Mouse (Mus musculus): Measurements from ENCODE around the gene Lin7a.

DNA sequence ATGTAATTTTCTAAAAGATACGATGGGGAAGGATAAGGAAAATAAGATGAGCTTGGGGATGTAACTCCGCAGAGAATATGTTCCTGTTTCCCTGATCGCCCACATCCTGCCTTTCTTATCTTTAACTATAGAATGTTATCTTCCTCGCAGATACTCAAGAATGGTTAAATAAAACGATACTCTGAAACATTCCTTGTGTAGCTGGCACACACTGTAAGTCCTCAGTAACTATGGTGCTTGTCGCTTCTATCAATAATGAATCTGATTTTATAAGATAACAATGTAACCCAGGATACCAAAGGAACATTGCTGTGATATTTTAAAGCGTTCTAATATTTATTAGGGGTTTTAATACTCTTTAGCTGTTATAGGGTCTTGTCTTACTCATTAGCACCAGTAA is 22.4 kb upstream of the Lin7a start:
- TF ChIP-seq POLR2AphosphoS5 (IDR thresholded peaks at IDR 0.05; ENCODE audit: insufficient replicate concordance, low read depth, low read length) (no peak), CTCF (IDR thresholded peaks at IDR 0.05; ENCODE audit: low read depth, low read length) (no peak), GATA1 (IDR thresholded peaks at IDR 0.05; ENCODE audit: borderline replicate concordance, low read length) (no peak), TAL1 (conservative IDR thresholded peaks at IDR 0.05; ENCODE audit: low read depth, low read length) (no peak)

Data from G1E (cell line).